Comparison of ENCODE assay signal across 21 mouse cellular contexts in genomic region chr8:63088984-63089383, GRCm38 (mm10).
A peak's percentile ranks its signal among the peaks of the same experiment; 100 is the strongest.
DNase-seq lines count a peak whose midpoint lies in the region; ATAC-seq and TF ChIP-seq lines count a peak whose summit lies in the region.
"Had no signal": no experiment of that assay in that cellular context is flagged by ENCODE, and none has a peak within 500 bp of the region (broad histone marks: within the 10 kb centered on the region; RNA-seq: fewer than 3 reads in every experiment).

No protein-coding gene starts in this region.

- no peak for TF ChIP-seq CTCF in layer of hippocampus, adult 2 months (conservative IDR thresholded peaks at IDR 0.05)

- no peak overlapping the region for H3K4me3 ChIP-seq in layer of hippocampus, adult 2 months

- ATAC-seq in frontal cortex, adult (ENCODE audit: low TSS enrichment) = peak; percentile 98
- ATAC-seq in erythroblast, adult 5-6 weeks (replicated peaks; ENCODE audit: low FRiP score, poor library complexity, severe bottlenecking) = no peak
- ATAC-seq: activated CD4-positive, CD25-positive, alpha-beta regulatory T cell, adult 4 months; CD4-positive, CD25-positive, alpha-beta regulatory T cell, adult 4 months; Patski had no signal

- no peak overlapping the region for H3K27ac ChIP-seq in layer of hippocampus, adult 2 months

- DNase-seq in frontal cortex, postnatal 25 days (ENCODE audit: low spot score in 2 of 2) = no peak
- peak; percentile 6 for DNase-seq in layer of hippocampus, adult 9-11 months
- DNase-seq in layer of hippocampus, adult 2 months (ENCODE audit: low spot score in 2 of 2) = no peak
- DNase-seq in brain, adult 2 months (ENCODE audit: low read depth, low spot score) = peak; percentile 45
- peak; percentile 45 for DNase-seq in telencephalon, adult 2 months (ENCODE audit: low read depth, low spot score)
- DNase-seq in cerebellum, postnatal 14 days = no peak
- DNase-seq: adrenal gland, adult 2 months; adrenal gland, adult 8-10 months; adrenal gland, postnatal 10 days; adrenal gland, postnatal 14 days; adrenal gland, postnatal 25 days; adrenal gland, postnatal 36 days; B cell, adult 2 months; cerebellum, adult 11 months; cerebellum, adult 11-12 months; cerebellum, adult 18-20 months had no signal

Comparison
In these comparisons a context has a peak if more than half of its experiments do, and no peak if none do; other contexts are left out.
1. DNase-seq: peak in layer of hippocampus, adult 9-11 months (single experiment), brain, adult 2 months (single experiment) and telencephalon, adult 2 months (single experiment); none in frontal cortex, postnatal 25 days (0 of 2), layer of hippocampus, adult 2 months (0 of 2) and cerebellum, postnatal 14 days (0 of 2).